Mouse (Mus musculus): Measurements from ENCODE around the gene Bri3.

- no peak for TF ChIP-seq POLR2A (IDR thresholded peaks at IDR 0.05; ENCODE audit: control insufficient read depth, extremely low read depth, insufficient read depth, low read length, poor library complexity)
- TF ChIP-seq CTCF (IDR thresholded peaks at IDR 0.05; ENCODE audit: borderline replicate concordance, control insufficient read depth, extremely low read depth, insufficient read depth, low read length, poor library complexity), result no peak
Observed at GRCm38 (mm10) chr5:144195567-144195966, 48.7 kb upstream of the Bri3 start.

Measured in thymus, adult 2 months (tissue).